Mouse (Mus musculus) thymus, adult 2 months (tissue): ENCODE data around the gene Ost4.

Experiments used
- CTCF ChIP-seq: fragments of 200-500 bp; IDR thresholded peaks from 2 replicates; pipeline ENCODE4 v1.5.1; 2012; ENCODE audit warnings: mild to moderate bottlenecking, control low read depth, low read length, moderate library complexity, borderline replicate concordance; ENCODE audit not compliant: control insufficient read depth, poor library complexity, insufficient read depth; ENCODE audit errors: extremely low read depth
- POLR2A ChIP-seq: fragments of 200-500 bp; IDR thresholded peaks from 2 replicates; pipeline ENCODE4 v1.6.1; 2012; ENCODE audit warnings: mild to moderate bottlenecking, low read length, control low read depth, moderate library complexity; ENCODE audit not compliant: control insufficient read depth, poor library complexity, insufficient read depth; ENCODE audit errors: extremely low read depth

- no peak for TF ChIP-seq POLR2A
- TF ChIP-seq CTCF = no peak
Measured at GRCm38 (mm10) chr5:30948620-30949019, 41.0 kb upstream of the Ost4 start.
